In genomic region chr7:25384818-25385217, GRCm38 (mm10) we compare ENCODE assay signal across 32 mouse cellular contexts. TPM values are rescaled to one million over a fixed set of nuclear protein-coding genes. Genes with fewer than 3 reads are reported as not detected.
A peak's percentile ranks its signal among the peaks of the same experiment; 100 is the strongest.
DNase-seq lines count a peak whose midpoint lies in the region; TF ChIP-seq lines count a peak whose summit lies in the region.
"Had no signal": no experiment of that assay in that cellular context is flagged by ENCODE, and none has a peak within 500 bp of the region (broad histone marks: within the 10 kb centered on the region; RNA-seq: fewer than 3 reads in every experiment).

No protein-coding gene starts in this region.

- no peak overlapping the region for H3K27ac ChIP-seq in CH12.LX (ENCODE audit: insufficient read depth, low read depth)
- H3K27ac ChIP-seq in cerebellum, adult 2 months (ENCODE audit: insufficient read depth, low read length) = no peak overlapping the region
- H3K27ac ChIP-seq: embryonic facial prominence, embryonic 12.5 days; forebrain, embryonic 15.5 days; hindbrain, embryonic 15.5 days; midbrain, embryonic 15.5 days; neural tube, embryonic 15.5 days had no signal

- no peak overlapping the region for H3K9ac ChIP-seq in CH12.LX (ENCODE audit: insufficient read depth, low read depth)
- H3K9ac ChIP-seq: forebrain, embryonic 15.5 days; hindbrain, embryonic 15.5 days; intestine, embryonic 15.5 days; midbrain, embryonic 15.5 days; neural tube, embryonic 15.5 days had no signal

- peak; percentile 6 for DNase-seq in kidney, postnatal 10 days
- DNase-seq in kidney, adult 9 months = no peak
- DNase-seq in 416B (ENCODE audit: low read depth) (peak; percentile 80), CH12.LX (ENCODE audit: extremely low read depth) (peak; percentile 19)
- DNase-seq in layer of hippocampus, postnatal 25 days (ENCODE audit: extremely low spot score in 1 of 2, low spot score in 1 of 2) = no peak
- DNase-seq in embryo, embryonic 9.5 days (ENCODE audit: extremely low spot score) = no peak
- DNase-seq in cerebellum, adult 2 months = no peak
- DNase-seq: adrenal gland, adult 8-10 months; cerebellum, adult 8-10 months; heart, adult 18-20 months; heart, postnatal 36 days; left cerebral cortex, postnatal 4 days; lung, adult 2 months; thymus, adult 2 months had no signal

- H3K9me3 ChIP-seq in CH12.LX (replicated peaks; ENCODE audit: low read length) = no peaks in the 10 kb centered on the region
- no peaks in the 10 kb centered on the region for H3K9me3 ChIP-seq in megakaryocyte, embryonic 14.5 days
- H3K9me3 ChIP-seq: embryonic facial prominence, embryonic 12.5 days; forebrain, embryonic 15.5 days; heart, embryonic 13.5 days; hindbrain, embryonic 15.5 days; intestine, embryonic 15.5 days; midbrain, embryonic 15.5 days; neural tube, embryonic 15.5 days had no signal

- TF ChIP-seq EP300 in CH12.LX (IDR thresholded peaks at IDR 0.05; ENCODE audit: low read length) = no peak

- 76% methylated on average over 9 of the region's 9 CpGs for WGBS in cerebellum, adult 2 months

- TF ChIP-seq POLR2A in CH12.LX (IDR thresholded peaks at IDR 0.05; ENCODE audit: low read depth, low read length) = no peak
- TF ChIP-seq POLR2A in cerebellum, adult 2 months (IDR thresholded peaks at IDR 0.05; ENCODE audit: borderline replicate concordance, insufficient read depth, low read length) = no peak

- dilution Hi-C loops in CH12.LX (cut with MboI; ENCODE audit: extremely low pct_ligation_motif_present, extremely low pct_unique_long_range_greater_than_20kb, low sequenced_read_pairs) = no loop called here

- TF ChIP-seq CTCF in CH12.LX (conservative IDR thresholded peaks at IDR 0.05 in 1 of 2, IDR thresholded peaks at IDR 0.05 in 1 of 2; ENCODE audit: low read depth in 2 of 2, low read length in 2 of 2) = no peak
- TF ChIP-seq CTCF in cerebellum, adult 2 months (IDR thresholded peaks at IDR 0.05; ENCODE audit: borderline replicate concordance, insufficient read depth, low read depth, low read length) = no peak

- H3K79me2 ChIP-seq in CH12.LX (replicated peaks; ENCODE audit: control insufficient read depth, extremely low read depth, insufficient read depth, poor library complexity, severe bottlenecking) = no peaks in the 10 kb centered on the region

- no peak for TF ChIP-seq RAD21 in CH12.LX (IDR thresholded peaks at IDR 0.05; ENCODE audit: low read depth, low read length)

- in situ Hi-C loops in CH12.LX (cut with MboI; ENCODE audit: low pct_ligation_motif_present, low pct_unique_long_range_greater_than_20kb, low sequenced_read_pairs) = no loop called here

- H3K36me3 ChIP-seq in CH12.LX (replicated peaks in 1 of 2; ENCODE audit: control insufficient read depth in 1 of 2, insufficient read depth in 1 of 2, low read length in 1 of 2) = peaks cover 24 to 69% of the 10 kb centered on the region in 2 experiments
- peaks cover 85% of the 10 kb centered on the region for H3K36me3 ChIP-seq in megakaryocyte, embryonic 14.5 days (replicated peaks; ENCODE audit: low read length)

- H3K4me3 ChIP-seq in CH12.LX (replicated peaks in 1 of 3; ENCODE audit: low read depth in 2 of 3, low read length in 2 of 3, poor library complexity in 1 of 3) = no peak overlapping the region
- peak overlapping the region; percentile 35 for H3K4me3 ChIP-seq in megakaryocyte, embryonic 14.5 days (replicated peaks)
- H3K4me3 ChIP-seq in cerebellum, adult 2 months (replicated peaks; ENCODE audit: insufficient read depth, low read depth, low read length) = no peak overlapping the region
- H3K4me3 ChIP-seq: embryonic facial prominence, embryonic 12.5 days; erythroblast, embryonic 14.5 days; forebrain, embryonic 15.5 days; heart, embryonic 13.5 days; hindbrain, embryonic 15.5 days; intestine, embryonic 15.5 days; left cerebral cortex, adult 2 months; midbrain, embryonic 15.5 days; neural tube, embryonic 15.5 days had no signal

- no peaks in the 10 kb centered on the region for H3K27me3 ChIP-seq in CH12.LX (replicated peaks)
- H3K27me3 ChIP-seq in megakaryocyte, embryonic 14.5 days (replicated peaks) = peaks cover 11% of the 10 kb centered on the region
- H3K27me3 ChIP-seq in cerebellum, adult 2 months (ENCODE audit: control insufficient read depth, insufficient read depth, low read length) = no peaks in the 10 kb centered on the region
- H3K27me3 ChIP-seq: forebrain, embryonic 15.5 days; heart, embryonic 13.5 days; intestine, embryonic 15.5 days; neural tube, embryonic 15.5 days; Patski had no signal

- H3K4me1 ChIP-seq in CH12.LX (ENCODE audit: control insufficient read depth in 1 of 2, insufficient read depth in 2 of 2) = peaks cover 19 to 34% of the 10 kb centered on the region in 2 experiments
- H3K4me1 ChIP-seq in megakaryocyte, embryonic 14.5 days = peaks cover 64% of the 10 kb centered on the region
- H3K4me1 ChIP-seq in cerebellum, adult 2 months (ENCODE audit: control insufficient read depth, insufficient read depth, low read length) = peaks cover 51% of the 10 kb centered on the region

- H3K4me2 ChIP-seq in CH12.LX (ENCODE audit: insufficient read depth, low read depth, poor library complexity, severe bottlenecking) = no peak overlapping the region
- H3K4me2 ChIP-seq: embryonic facial prominence, embryonic 12.5 days; forebrain, embryonic 15.5 days; heart, embryonic 13.5 days; hindbrain, embryonic 15.5 days; intestine, embryonic 15.5 days; midbrain, embryonic 15.5 days; neural tube, embryonic 15.5 days had no signal

TF ChIP-seq in CH12.LX, 34 proteins besides CTCF, POLR2A, EP300 and RAD21:
- TF ChIP-seq ZNF384 (IDR thresholded peaks at IDR 0.05; ENCODE audit: low read depth, low read length) (no peak), MXI1 (IDR thresholded peaks at IDR 0.05; ENCODE audit: low read depth, low read length) (no peak), JUN (IDR thresholded peaks at IDR 0.05; ENCODE audit: insufficient read depth, low read depth, low read length) (no peak), POLR2AphosphoS2 (IDR thresholded peaks at IDR 0.05; ENCODE audit: low read depth, low read length) (no peak), GABPA (IDR thresholded peaks at IDR 0.05; ENCODE audit: insufficient replicate concordance, low read depth, low read length) (no peak), E2F4 (IDR thresholded peaks at IDR 0.05; ENCODE audit: insufficient replicate concordance, low read depth, low read length) (no peak), PAX5 (IDR thresholded peaks at IDR 0.05; ENCODE audit: low read length) (no peak), MAZ (IDR thresholded peaks at IDR 0.05; ENCODE audit: low read depth, low read length) (no peak), ZC3H11A (IDR thresholded peaks at IDR 0.05; ENCODE audit: low read depth, low read length) (no peak), TBP (conservative IDR thresholded peaks at IDR 0.05; ENCODE audit: low read depth, low read length) (no peak), ZMIZ1 (IDR thresholded peaks at IDR 0.05; ENCODE audit: low read depth, low read length) (no peak), ELF1 (IDR thresholded peaks at IDR 0.05; ENCODE audit: low read depth, low read length) (no peak), HCFC1 (IDR thresholded peaks at IDR 0.05; ENCODE audit: low read depth, low read length) (no peak), ZKSCAN1 (IDR thresholded peaks at IDR 0.05; ENCODE audit: borderline replicate concordance, low read depth, low read length) (no peak), MYC (IDR thresholded peaks at IDR 0.05; ENCODE audit: low read depth, low read length) (no peak), NELFE (IDR thresholded peaks at IDR 0.05; ENCODE audit: low read depth, low read length) (no peak), USF2 (conservative IDR thresholded peaks at IDR 0.05; ENCODE audit: low read depth, low read length) (no peak), CHD1 (IDR thresholded peaks at IDR 0.05; ENCODE audit: low read depth, low read length) (no peak)

RNA-seq across cellular contexts. Expression of gene Lipe, which starts 13.7 kb away (rescaled TPM):
- 2.7 and 3.4 TPM in 2 replicates for total RNA-seq in CH12.LX (2012; rRNA removed)
- total RNA-seq in CH12.LX (2014; rRNA removed) = 2.3 and 2.8 TPM in 2 replicates
- polyA plus RNA-seq in CH12.LX (2012; ENCODE audit: insufficient read length, low read depth) = 5.9 and 6.4 TPM in 2 replicates
- 5.0 and 9.1 TPM in 2 replicates for polyA plus RNA-seq in megakaryocyte, embryonic 14.5 days (2012; ENCODE audit: insufficient read depth, low replicate concordance)
- total RNA-seq in layer of hippocampus, postnatal 25 days (2021) = 1 to 10 TPM; 7.0 to 7.8 TPM
- polyA plus RNA-seq in cerebellum, adult 2 months (2012; rRNA removed) = 12.1 and 12.3 TPM in 2 replicates

RNA-seq across cellular contexts. Expression of gene Cnfn, which starts 15.3 kb away (rescaled TPM):
- total RNA-seq in CH12.LX (2012; rRNA removed) = not detected in 2 replicates
- total RNA-seq in CH12.LX (2014; rRNA removed) = not detected in 2 replicates
- polyA plus RNA-seq in CH12.LX (2012; ENCODE audit: insufficient read length, low read depth) = not detected in 2 replicates
- not detected in 2 replicates for polyA plus RNA-seq in megakaryocyte, embryonic 14.5 days (2012; ENCODE audit: insufficient read depth, low replicate concordance)
- not detected for total RNA-seq in layer of hippocampus, postnatal 25 days (2021)
- polyA plus RNA-seq in cerebellum, adult 2 months (2012; rRNA removed) = 0.59 TPM in 1 of 2 replicates, not detected in the other
- total RNA-seq: adrenal gland, adult 8-10 months; ES-E14; heart, adult 18-20 months; heart, postnatal 36 days; layer of hippocampus, adult 18-20 months; left cerebral cortex, adult 2 months; left cerebral cortex, postnatal 4 days; liver, adult 2 months had no signal
- polyA plus RNA-seq: brain, embryonic 14.5 days; cortical plate, adult 2 months; erythroblast, embryonic 14.5 days; forebrain, embryonic 15.5 days; heart, embryonic 13.5 days; hindbrain, embryonic 15.5 days; kidney, postnatal 0 days; liver, adult 2 months; midbrain, embryonic 15.5 days; Patski; stomach, embryonic 14.5 days had no signal

RNA-seq across cellular contexts. Expression of gene Cxcl17, which starts 27.9 kb away (rescaled TPM):
- not detected in 2 replicates for total RNA-seq in CH12.LX (2012; rRNA removed)
- not detected in 2 replicates for total RNA-seq in CH12.LX (2014; rRNA removed)
- not detected in 2 replicates for polyA plus RNA-seq in CH12.LX (2012; ENCODE audit: insufficient read length, low read depth)
- polyA plus RNA-seq in megakaryocyte, embryonic 14.5 days (2012; ENCODE audit: insufficient read depth, low replicate concordance) = not detected in 2 replicates
- total RNA-seq in layer of hippocampus, postnatal 25 days (2021) = not detected
- polyA plus RNA-seq in cerebellum, adult 2 months (2012; rRNA removed) = not detected in 2 replicates
- total RNA-seq: adrenal gland, adult 8-10 months; heart, postnatal 36 days; layer of hippocampus, adult 18-20 months; left cerebral cortex, adult 2 months; left cerebral cortex, postnatal 4 days; liver, adult 2 months had no signal
- polyA plus RNA-seq: brain, embryonic 14.5 days; cortical plate, adult 2 months; erythroblast, embryonic 14.5 days; intestine, embryonic 15.5 days; liver, adult 2 months had no signal

Comparison
In these comparisons a context has a peak if more than half of its experiments do, and no peak if none do; other contexts are left out.
1. DNase-seq: peak in kidney, postnatal 10 days (single experiment), 416B (single experiment) and CH12.LX (single experiment); none in kidney, adult 9 months (single experiment), layer of hippocampus, postnatal 25 days (0 of 2), embryo, embryonic 9.5 days (single experiment) and cerebellum, adult 2 months (0 of 2).